Comparison of ENCODE assay signal across 27 mouse cellular contexts in the genomic region with DNA sequence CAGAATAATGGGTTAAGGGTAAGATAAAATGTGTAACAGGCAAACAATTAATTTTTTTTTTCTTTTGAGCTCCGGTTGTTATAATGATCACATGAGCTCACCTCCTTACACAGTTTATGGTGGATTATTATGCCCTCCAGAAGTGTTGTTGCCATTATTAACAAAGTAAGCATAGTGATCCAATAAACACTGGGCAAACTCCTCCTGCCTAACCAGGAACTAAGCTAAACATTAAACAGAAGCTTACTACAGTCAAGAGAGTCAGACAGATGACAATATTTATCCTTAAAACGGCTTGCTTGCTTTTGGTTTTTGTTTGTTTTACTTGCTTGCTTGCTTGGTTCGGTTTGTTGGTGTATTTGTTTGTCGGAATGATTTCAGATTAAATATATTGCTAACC.
A peak's percentile ranks its signal among the peaks of the same experiment; 100 is the strongest.
DNase-seq lines count a peak whose midpoint lies in the region; ATAC-seq and TF ChIP-seq lines count a peak whose summit lies in the region.
"Had no signal": no experiment of that assay in that cellular context is flagged by ENCODE, and none has a peak within 500 bp of the region (broad histone marks: within the 10 kb centered on the region; RNA-seq: fewer than 3 reads in every experiment).

No protein-coding gene starts in this region.

- TF ChIP-seq CTCF in stomach, postnatal 0 days (IDR thresholded peaks at IDR 0.05; ENCODE audit: low read depth) = no peak

- no peaks in the 10 kb centered on the region for H3K9me3 ChIP-seq in kidney, embryonic 16.5 days (ENCODE audit: low read length)
- H3K9me3 ChIP-seq in intestine, embryonic 14.5 days (ENCODE audit: control insufficient read depth, low read length) = no peaks in the 10 kb centered on the region
- H3K9me3 ChIP-seq in intestine, embryonic 16.5 days (ENCODE audit: control insufficient read depth, low read length) = no peaks in the 10 kb centered on the region
- H3K9me3 ChIP-seq in stomach, postnatal 0 days (ENCODE audit: control insufficient read depth, low read length) = no peaks in the 10 kb centered on the region
- H3K9me3 ChIP-seq: embryonic facial prominence, embryonic 13.5 days; forebrain, embryonic 10.5 days; hindbrain, embryonic 12.5 days; limb, embryonic 13.5 days; midbrain, embryonic 10.5 days; midbrain, embryonic 15.5 days had no signal

- no peak for DNase-seq in kidney, postnatal 4 days
- no peak for DNase-seq in intestine, embryonic 14.5 days (ENCODE audit: low spot score)
- no peak for DNase-seq in stomach, postnatal 0 days (ENCODE audit: low spot score)
- DNase-seq in right cerebral cortex, adult 18-20 months = no peak
- no peak for DNase-seq in retina, postnatal 1 day
- DNase-seq: cerebellum, adult 11-12 months; cerebellum, postnatal 10 days; gastrocnemius, adult 2 months; gastrocnemius, postnatal 36 days; lung, embryonic 14.5 days; lung, postnatal 14 days; right cerebral cortex, postnatal 14 days; thymus, adult 18-20 months; thymus, postnatal 25 days had no signal

- no peak; the same call in 1 of the 2 replicates for ATAC-seq in kidney, embryonic 16.5 days (ENCODE audit: low FRiP score, low TSS enrichment)
- 0 out of 2 replicates have a peak, but pooled peaks have one; percentile 24 for ATAC-seq in intestine, embryonic 14.5 days (replicated peaks; ENCODE audit: low FRiP score, low TSS enrichment, low read depth)
- peak; percentile 61 for ATAC-seq in intestine, embryonic 16.5 days
- ATAC-seq in stomach, postnatal 0 days (ENCODE audit: low FRiP score, low TSS enrichment) = peak; percentile 27; the same call in 1 of the 2 replicates
- ATAC-seq: CD4-positive, CD25-positive, alpha-beta regulatory T cell, adult 4 months; forebrain, embryonic 16.5 days; hindbrain, postnatal 0 days; midbrain, embryonic 15.5 days had no signal

- H3K4me1 ChIP-seq in kidney, embryonic 16.5 days (ENCODE audit: insufficient read depth, low read length) = peaks cover 26% of the 10 kb centered on the region
- H3K4me1 ChIP-seq in intestine, embryonic 14.5 days (replicated peaks; ENCODE audit: control insufficient read depth, insufficient read depth, low read length) = peaks cover 17% of the 10 kb centered on the region
- peaks cover 27% of the 10 kb centered on the region for H3K4me1 ChIP-seq in intestine, embryonic 16.5 days (ENCODE audit: control insufficient read depth, insufficient read depth, low read length)
- H3K4me1 ChIP-seq in stomach, postnatal 0 days (replicated peaks; ENCODE audit: control insufficient read depth, insufficient read depth) = peaks cover 6% of the 10 kb centered on the region; the same call in 1 of the 2 replicates
- H3K4me1 ChIP-seq: forebrain, embryonic 10.5 days; midbrain, embryonic 15.5 days had no signal

- no peak overlapping the region for H3K9ac ChIP-seq in kidney, embryonic 16.5 days (replicated peaks; ENCODE audit: low read length)
- H3K9ac ChIP-seq in intestine, embryonic 14.5 days (ENCODE audit: low read length) = no peak overlapping the region
- 0 out of 2 replicates have a peak overlapping the region, but pooled peaks have one; percentile 29 for H3K9ac ChIP-seq in intestine, embryonic 16.5 days (ENCODE audit: low read depth, low read length)
- no peak overlapping the region for H3K9ac ChIP-seq in stomach, postnatal 0 days (ENCODE audit: low read length)
- H3K9ac ChIP-seq: embryonic facial prominence, embryonic 13.5 days; hindbrain, embryonic 12.5 days; limb, embryonic 13.5 days; liver, embryonic 14.5 days; lung, embryonic 14.5 days; midbrain, embryonic 15.5 days had no signal

- no peaks in the 10 kb centered on the region for H3K36me3 ChIP-seq in kidney, embryonic 16.5 days (ENCODE audit: insufficient read depth, low read length)
- H3K36me3 ChIP-seq in intestine, embryonic 14.5 days (ENCODE audit: control insufficient read depth, insufficient read depth, low read length) = no peaks in the 10 kb centered on the region
- no peaks in the 10 kb centered on the region for H3K36me3 ChIP-seq in intestine, embryonic 16.5 days (ENCODE audit: control insufficient read depth, insufficient read depth, low read length)
- H3K36me3 ChIP-seq in stomach, postnatal 0 days (ENCODE audit: control insufficient read depth, insufficient read depth, low read length) = no peaks in the 10 kb centered on the region
- H3K36me3 ChIP-seq: embryonic facial prominence, embryonic 13.5 days; forebrain, embryonic 10.5 days; hindbrain, embryonic 12.5 days; limb, embryonic 13.5 days; midbrain, embryonic 10.5 days; midbrain, embryonic 15.5 days had no signal

- H3K27ac ChIP-seq in kidney, embryonic 16.5 days (ENCODE audit: low read length) = peak overlapping the region; percentile 50; the same call in 1 of the 2 replicates
- H3K27ac ChIP-seq in intestine, embryonic 14.5 days (ENCODE audit: low read depth) = peak overlapping the region; percentile 2; the same call in 1 of the 2 replicates
- peak overlapping the region; percentile 95 for H3K27ac ChIP-seq in intestine, embryonic 16.5 days (ENCODE audit: low read length)
- H3K27ac ChIP-seq in stomach, postnatal 0 days (replicated peaks) = peak overlapping the region; percentile 35; the same call in 1 of the 2 replicates
- H3K27ac ChIP-seq: embryonic facial prominence, embryonic 13.5 days; forebrain, embryonic 10.5 days; hindbrain, embryonic 12.5 days; limb, embryonic 13.5 days; liver, embryonic 14.5 days; midbrain, embryonic 10.5 days; midbrain, embryonic 15.5 days had no signal

- WGBS in kidney, embryonic 16.5 days = 36% methylated on average over 4 of the region's 4 CpGs
- WGBS in intestine, embryonic 14.5 days = 29% methylated on average over 4 of the region's 4 CpGs
- whole genome bisulfite sequencing in intestine, embryonic 16.5 days = 30% methylated on average over 4 of the region's 4 CpGs
- WGBS in stomach, postnatal 0 days = 26% methylated on average over 4 of the region's 4 CpGs

- no peaks in the 10 kb centered on the region for H3K27me3 ChIP-seq in kidney, embryonic 16.5 days (ENCODE audit: insufficient read depth, low read length)
- no peaks in the 10 kb centered on the region for H3K27me3 ChIP-seq in intestine, embryonic 14.5 days (replicated peaks; ENCODE audit: control insufficient read depth, insufficient read depth, low read length)
- no peaks in the 10 kb centered on the region for H3K27me3 ChIP-seq in intestine, embryonic 16.5 days (replicated peaks; ENCODE audit: control insufficient read depth, insufficient read depth, low read length)
- H3K27me3 ChIP-seq in stomach, postnatal 0 days (ENCODE audit: control insufficient read depth, insufficient read depth, low read length) = no peaks in the 10 kb centered on the region
- H3K27me3 ChIP-seq: embryonic facial prominence, embryonic 13.5 days; hindbrain, embryonic 12.5 days; limb, embryonic 13.5 days; midbrain, embryonic 15.5 days had no signal

- TF ChIP-seq EP300 in stomach, postnatal 0 days (optimal IDR thresholded peaks at IDR 0.05) = no peak

- no peak overlapping the region for H3K4me2 ChIP-seq in kidney, embryonic 16.5 days (replicated peaks; ENCODE audit: low read depth, low read length)
- no peak overlapping the region for H3K4me2 ChIP-seq in intestine, embryonic 14.5 days (ENCODE audit: low read length)
- H3K4me2 ChIP-seq in intestine, embryonic 16.5 days (ENCODE audit: low read depth, low read length) = peak overlapping the region; percentile 37
- no peak overlapping the region for H3K4me2 ChIP-seq in stomach, postnatal 0 days (replicated peaks; ENCODE audit: low read depth)
- H3K4me2 ChIP-seq: embryonic facial prominence, embryonic 13.5 days; heart, embryonic 11.5 days; hindbrain, embryonic 12.5 days; limb, embryonic 13.5 days; lung, embryonic 14.5 days; midbrain, embryonic 15.5 days had no signal

- no peak overlapping the region for H3K4me3 ChIP-seq in kidney, embryonic 16.5 days (ENCODE audit: low read length)
- H3K4me3 ChIP-seq in intestine, embryonic 14.5 days (ENCODE audit: low read depth, low read length) = no peak overlapping the region
- H3K4me3 ChIP-seq in intestine, embryonic 16.5 days (ENCODE audit: low read length) = peak overlapping the region; percentile 22; the same call in 1 of the 2 replicates
- H3K4me3 ChIP-seq in stomach, postnatal 0 days (ENCODE audit: low read depth, low read length) = no peak overlapping the region
- H3K4me3 ChIP-seq: embryonic facial prominence, embryonic 13.5 days; forebrain, embryonic 10.5 days; hindbrain, embryonic 12.5 days; limb, embryonic 13.5 days; midbrain, embryonic 10.5 days; midbrain, embryonic 15.5 days had no signal

Comparison
In these comparisons a context has a peak if more than half of its experiments do, and no peak if none do; other contexts are left out.
1. H3K27ac ChIP-seq: peak in every context shown above with its lines; median percentile 95 in intestine, embryonic 16.5 days; 50 in kidney, embryonic 16.5 days; 35 in stomach, postnatal 0 days; 2 in intestine, embryonic 14.5 days.